Mouse (Mus musculus) urinary bladder, postnatal 14 days (tissue): ENCODE data around the gene Parn.

Experiments
- DNase-seq: peaks from one replicate; pipeline ENCODE4 v3.0.0; 2021; ENCODE audit warnings: low spot score

Gene Parn

GRCm38 (mm10) chr16:13621745-13622507 is 46.0 kb downstream of the Parn start:
- DNase-seq = no peak

GRCm38 (mm10) chr16:13620194-13620593 is 47.8 kb downstream of the Parn start:
- DNase-seq = no peak

GRCm38 (mm10) chr16:13615276-13615675 is 52.7 kb downstream of the Parn start:
- no peak for DNase-seq

- no peak for DNase-seq
These were observed 55.4 kb downstream of the Parn start for GRCm38 (mm10) chr16:13612571-13612970.

- DNase-seq = no peak
These were observed 55.9 kb downstream of the Parn start for GRCm38 (mm10) chr16:13612058-13612457.

GRCm38 (mm10) chr16:13611399-13611798 is 56.6 kb downstream of the Parn start:
- peak; percentile 43 for DNase-seq

GRCm38 (mm10) chr16:13610951-13611381 is 57.0 kb downstream of the Parn start:
- peak; percentile 28 for DNase-seq

GRCm38 (mm10) chr16:13608705-13609085 is 59.3 kb downstream of the Parn start:
- no peak for DNase-seq

- DNase-seq = no peak
These were observed 59.8 kb downstream of the Parn start for GRCm38 (mm10) chr16:13607987-13608704.

- no peak for DNase-seq
These were observed 65.2 kb downstream of the Parn start for GRCm38 (mm10) chr16:13602779-13603178.

GRCm38 (mm10) chr16:13589049-13589408 is 78.9 kb downstream of the Parn start:
- no peak for DNase-seq

GRCm38 (mm10) chr16:13588182-13589048 is 79.6 kb downstream of the Parn start:
- DNase-seq = no peak

GRCm38 (mm10) chr16:13585234-13585633 is 82.7 kb downstream of the Parn start:
- no peak for DNase-seq

- no peak for DNase-seq
These were observed 87.2 kb downstream of the Parn start for GRCm38 (mm10) chr16:13580784-13581183.

GRCm38 (mm10) chr16:13580016-13580415 is 88.0 kb downstream of the Parn start:
- peak; percentile 16 for DNase-seq

- DNase-seq = no peak
These were observed 92.7 kb downstream of the Parn start for GRCm38 (mm10) chr16:13575306-13575705.

- no peak for DNase-seq
These were observed 99.7 kb downstream of the Parn start for GRCm38 (mm10) chr16:13568280-13568679.

GRCm38 (mm10) chr16:13567614-13568013 is 100.4 kb downstream of the Parn start:
- no peak for DNase-seq

GRCm38 (mm10) chr16:13566351-13566750 is 101.6 kb downstream of the Parn start:
- DNase-seq = no peak

- no peak for DNase-seq
These were observed 102.7 kb downstream of the Parn start for GRCm38 (mm10) chr16:13565291-13565690.

- no peak for DNase-seq
These were observed 110.2 kb downstream of the Parn start for GRCm38 (mm10) chr16:13557784-13558183.

- DNase-seq = no peak
These were observed 111.0 kb downstream of the Parn start for GRCm38 (mm10) chr16:13556954-13557470.
